Mouse (Mus musculus) cortical plate, adult 2 months (tissue): Measurements from ENCODE around the gene 8030411F24Rik.

Experiments used
- CTCF ChIP-seq: fragments of 200-500 bp; IDR thresholded peaks from 2 replicates; pipeline ENCODE4 v1.5.1; 2011; ENCODE audit warnings: mild to moderate bottlenecking, control low read depth, low read length; ENCODE audit not compliant: insufficient read depth; ENCODE audit errors: extremely low read depth
- POLR2A ChIP-seq: fragments of 200-500 bp; IDR thresholded peaks from 2 replicates; pipeline ENCODE4 v1.6.1; 2011; ENCODE audit warnings: mild to moderate bottlenecking, low read length, control low read depth; ENCODE audit not compliant: insufficient read depth; ENCODE audit errors: extremely low read depth

GRCm38 (mm10) chr2:148819909-148820308 is 38.1 kb downstream of the 8030411F24Rik start, which contains the start of gene Cst13:
- TF ChIP-seq CTCF (no peak), POLR2A (no peak)
